Mouse (Mus musculus): Measurements from ENCODE around the gene Blm.

DNA sequence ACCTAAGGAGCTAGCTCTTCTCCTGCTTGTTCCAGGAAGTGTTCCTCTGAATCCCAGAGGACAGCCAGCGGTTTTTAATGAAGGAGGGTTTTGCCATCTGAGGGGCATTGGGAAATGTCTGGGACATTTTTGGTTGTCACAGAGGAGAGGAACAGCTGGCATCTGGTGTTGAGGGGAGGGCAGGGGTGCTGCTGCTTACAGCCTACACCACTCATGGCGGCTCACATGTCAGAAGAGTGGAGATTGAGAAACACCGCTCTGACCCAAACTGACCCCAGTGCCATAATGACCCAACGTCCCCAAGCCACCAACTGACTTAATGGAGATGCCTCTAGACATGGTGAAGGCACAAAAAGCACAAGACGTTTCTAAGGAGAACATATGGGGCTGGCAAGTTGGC is 27.0 kb upstream of the Blm start:
- TF ChIP-seq CTCF (IDR thresholded peaks at IDR 0.05; ENCODE audit: borderline replicate concordance, control insufficient read depth, extremely low read depth, insufficient read depth, low read length, poor library complexity) (no peak), POLR2A (IDR thresholded peaks at IDR 0.05; ENCODE audit: control insufficient read depth, extremely low read depth, insufficient read depth, low read length, poor library complexity) (no peak)
